Mouse (Mus musculus) bone marrow macrophage, adult 2 months (primary cell): ENCODE data around the gene Jmjd8. TPM values are rescaled to one million over a fixed set of nuclear protein-coding genes. Genes with fewer than 3 reads are reported as not detected.
"Not testable (repeated sequence)": the region's sequence is repeated elsewhere in the genome, so short reads cannot be mapped to it uniquely, and the experiment has no call there.

Source experiments
- H3K27ac ChIP-seq: 2 replicates; pipeline ENCODE4 v1.5.1; 2012; ENCODE audit warnings: low read depth, low read length; ENCODE audit not compliant: insufficient read depth
- H3K4me1 ChIP-seq: 2 replicates; pipeline ENCODE4 v1.6.1; 2012; ENCODE audit warnings: low read length; ENCODE audit not compliant: control insufficient read depth, insufficient read depth
- H3K4me3 ChIP-seq: 2 replicates; pipeline ENCODE4 v1.5.1; 2012; ENCODE audit warnings: mild to moderate bottlenecking, low read length, moderate library complexity; ENCODE audit not compliant: insufficient read depth
- CTCF ChIP-seq: IDR thresholded peaks from 2 replicates; pipeline ENCODE4 v1.5.1; 2012; ENCODE audit warnings: low read depth, mild to moderate bottlenecking, low read length, moderate library complexity
- POLR2A ChIP-seq: IDR thresholded peaks from 2 replicates; pipeline ENCODE4 v1.6.1; 2012; ENCODE audit warnings: mild to moderate bottlenecking, low read depth, low read length, borderline replicate concordance
- polyA plus RNA-seq: library from polyadenylated mRNA; stranded (reverse); fragments of >200 nt; gene quantifications from 2 replicates; pipeline ENCODE4 v1.2.4, GENCODE M21; 2012; ENCODE audit not compliant: missing spikeins, insufficient read depth, insufficient read length

Jmjd8 gene
- polyA plus RNA-seq, 1 experiment: 18.0 TPM

- Histone ChIP-seq H3K4me1 (peaks cover 18% of the 10 kb centered on the region), H3K27ac (no peak overlapping the region), H3K4me3 (no peak overlapping the region)
- TF ChIP-seq POLR2A: no peak
- no peak for TF ChIP-seq CTCF
These were observed 40.8 kb downstream of the Jmjd8 start for GRCm38 (mm10) chr17:25869498-25869897.

DNA sequence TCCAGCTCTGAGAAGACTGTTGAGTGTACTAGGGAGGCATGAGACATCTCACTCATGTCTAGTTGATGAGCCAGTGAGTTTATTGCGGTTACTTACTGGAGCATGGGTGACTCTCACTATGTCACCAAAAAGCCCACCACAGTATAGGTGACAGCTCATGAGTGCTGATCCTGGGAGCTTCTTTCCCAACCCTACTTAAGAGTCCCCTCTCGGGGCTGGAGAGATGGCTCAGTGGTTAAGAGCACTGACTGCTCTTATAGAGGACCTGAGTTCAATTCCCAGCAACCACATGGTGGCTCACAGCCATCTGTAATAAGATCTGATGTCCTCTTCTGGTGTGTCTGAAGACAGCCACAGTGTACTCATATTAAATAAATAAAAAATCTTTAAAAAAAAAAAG is 41.3 kb downstream of the Jmjd8 start:
- Histone ChIP-seq H3K4me1 (peaks cover 18% of the 10 kb centered on the region), H3K4me3 (no peak overlapping the region)
- TF ChIP-seq POLR2A (no peak), CTCF (no peak)

GRCm38 (mm10) chr17:25871566-25871965 is 42.9 kb downstream of the Jmjd8 start:
- H3K4me1 ChIP-seq: peaks cover 25% of the 10 kb centered on the region
- not testable (repeated sequence) for H3K27ac ChIP-seq, H3K4me3 ChIP-seq

More for the DNA sequence above, 41.3 kb downstream of the Jmjd8 start:
- H3K27ac ChIP-seq: no peak overlapping the region

DNA sequence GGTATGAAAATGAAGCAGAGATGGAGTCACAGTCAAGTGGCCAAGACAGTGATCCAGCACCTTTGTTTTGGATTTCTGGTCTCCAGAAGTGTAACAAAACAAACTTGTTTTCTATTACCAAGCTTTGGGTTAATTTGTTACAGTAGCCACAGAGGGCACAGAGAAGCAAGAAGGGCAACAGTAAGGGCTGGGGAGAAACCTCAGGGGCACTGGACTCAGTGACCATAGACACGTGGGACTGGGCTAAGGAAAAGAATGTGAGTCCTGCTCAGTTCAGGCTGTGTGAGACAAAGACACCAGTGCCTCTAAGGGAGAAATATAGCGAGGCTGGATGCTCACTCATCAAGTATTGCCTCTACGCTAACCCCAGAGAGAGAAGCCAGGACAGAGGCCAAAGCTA is 44.0 kb downstream of the Jmjd8 start:
- Histone ChIP-seq H3K27ac (no peak overlapping the region), H3K4me1 (peaks cover 22% of the 10 kb centered on the region), H3K4me3 (no peak overlapping the region)
- TF ChIP-seq POLR2A: no peak
- no peak for TF ChIP-seq CTCF

GRCm38 (mm10) chr17:25873405-25874147 is 44.9 kb downstream of the Jmjd8 start:
- no peak overlapping the region; the same call in 1 of the 2 replicates for H3K4me3 ChIP-seq
- H3K4me1 ChIP-seq: peaks cover 22% of the 10 kb centered on the region
- TF ChIP-seq POLR2A (no peak), CTCF (no peak)
- H3K27ac ChIP-seq: no peak overlapping the region

GRCm38 (mm10) chr17:25874148-25874720 is 45.6 kb downstream of the Jmjd8 start:
- Histone ChIP-seq H3K4me1 (peaks cover 18% of the 10 kb centered on the region), H3K4me3 (peak overlapping the region; percentile 64), H3K27ac (no peak overlapping the region)
- TF ChIP-seq CTCF (no peak), POLR2A (no peak)

DNA sequence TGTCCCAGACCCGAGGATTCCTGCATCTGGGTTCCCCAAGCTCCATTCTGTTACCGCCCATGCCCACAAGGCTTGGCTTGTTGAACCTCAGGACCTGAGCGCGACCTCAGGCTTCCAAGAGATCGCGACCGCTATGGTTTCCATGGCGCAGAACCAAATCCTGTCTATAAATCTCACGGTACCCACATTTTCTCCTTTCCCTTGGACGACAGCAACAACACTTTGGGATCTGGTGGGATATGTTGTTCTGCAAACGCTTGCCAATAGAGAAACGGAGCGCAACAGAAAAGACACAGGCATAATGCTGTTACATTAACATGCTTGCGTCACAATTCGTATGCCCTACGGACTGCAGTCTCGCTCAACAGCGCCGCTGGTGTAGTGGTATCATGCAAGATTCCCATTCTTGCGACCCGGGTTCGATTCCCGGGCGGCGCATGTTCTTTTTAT is 46.1 kb downstream of the Jmjd8 start, which contains the start of gene Mettl26:
Gene Mettl26 (plus strand): TSS at position 354 of the 450 bp plus-strand sequence.
- no peak for TF ChIP-seq CTCF
- no peak for TF ChIP-seq POLR2A
- H3K4me3 ChIP-seq: peak within 1 kb of the TSS; percentile 74
- H3K27ac ChIP-seq: peak within 1 kb of the TSS; percentile 41
- H3K4me1 ChIP-seq: peaks cover 18% of the 10 kb centered on the region

DNA sequence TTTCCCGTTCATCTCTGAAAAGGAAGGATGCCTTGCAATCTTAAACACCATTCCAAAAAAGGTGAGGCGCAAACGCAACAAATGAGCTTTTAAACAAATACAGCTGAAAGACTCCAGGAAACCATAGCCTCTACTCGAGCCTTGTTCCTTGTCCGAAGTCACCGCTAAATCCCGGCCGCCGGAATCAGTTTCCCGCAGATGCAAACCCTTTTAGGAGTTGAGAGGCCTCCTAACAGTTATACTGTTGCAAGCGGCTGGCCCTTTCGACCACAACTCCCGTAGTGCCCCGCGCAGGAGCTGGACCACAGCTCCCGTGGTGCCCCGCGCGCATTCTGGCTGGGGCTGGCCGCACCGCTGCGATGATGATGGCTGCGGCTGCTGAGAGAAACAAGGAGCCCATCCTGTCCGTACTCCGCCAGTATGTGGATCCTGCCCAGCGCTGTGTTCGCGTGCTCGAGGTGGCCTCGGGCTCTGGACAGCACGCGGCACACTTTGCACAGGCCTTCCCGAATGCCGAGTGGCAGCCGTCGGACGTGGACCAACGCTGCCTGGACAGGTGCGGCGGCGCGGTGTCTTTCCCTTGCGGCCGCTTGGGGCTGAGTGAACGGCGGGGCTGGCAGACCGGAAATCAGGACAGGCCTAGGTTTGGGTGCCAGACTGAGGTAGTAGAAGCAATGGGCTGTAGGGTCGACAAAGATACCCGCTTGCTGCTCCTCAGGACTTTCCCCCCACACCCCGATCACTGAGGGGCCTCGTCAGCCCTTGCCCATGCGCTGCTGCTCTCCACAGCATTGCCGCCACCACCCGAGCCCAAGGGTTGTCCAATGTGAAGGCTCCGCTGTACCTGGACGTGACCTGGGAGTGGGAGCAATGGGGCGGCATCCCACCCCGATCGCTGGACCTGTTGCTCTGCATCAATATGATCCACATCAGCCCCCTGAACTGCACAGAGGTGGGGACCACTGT is 46.8 kb downstream of the Jmjd8 start:
- Histone ChIP-seq H3K4me3 (peak overlapping the region; percentile 74), H3K4me1 (peaks cover 18% of the 10 kb centered on the region), H3K27ac (peak overlapping the region; percentile 41)
- TF ChIP-seq POLR2A: no peak

DNA sequence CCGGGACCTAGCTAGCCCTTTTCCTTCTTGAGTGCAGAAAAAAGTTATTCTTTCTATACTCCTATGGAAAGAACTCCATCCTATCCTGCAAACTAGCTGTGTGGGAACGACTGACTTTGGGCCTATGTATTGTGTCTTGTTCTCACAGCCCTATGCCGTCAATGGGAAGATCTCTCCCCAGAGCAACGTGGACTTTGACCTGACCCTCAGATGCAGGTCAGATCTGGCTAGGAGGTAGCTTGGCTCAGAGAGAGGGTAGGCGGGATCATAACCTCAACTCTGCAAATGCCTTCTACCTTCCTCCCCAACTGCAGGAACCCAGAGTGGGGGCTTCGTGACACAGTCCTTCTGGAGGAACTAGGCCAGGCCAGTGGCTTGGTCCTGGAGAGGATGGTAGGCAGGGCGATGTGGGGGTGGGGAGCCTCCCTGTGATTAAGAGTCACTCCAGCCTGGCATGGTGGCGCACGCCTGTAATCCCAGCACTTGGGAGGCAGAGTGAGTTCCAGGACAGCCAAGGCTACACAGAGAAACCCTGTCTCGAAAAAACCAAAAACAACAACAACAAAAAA is 47.8 kb downstream of the Jmjd8 start:
- TF ChIP-seq POLR2A (no peak), CTCF (no peak)
- no peak overlapping the region for H3K27ac ChIP-seq
- H3K4me3 ChIP-seq: peak overlapping the region; percentile 74
- H3K4me1 ChIP-seq: peaks cover 18% of the 10 kb centered on the region
